Mouse (Mus musculus) regulatory T cell (primary cell): ENCODE results near the gene Snx32.

Source experiments
- in situ Hi-C: fragments of 300-600 bp; cut with MboI, MseI; formaldehyde crosslinking; loops from one replicate; pipeline ENCODE4 v1.15.1; 2025; ENCODE audit warnings: high pct_unique_total_duplicates

The Snx32 gene

DNA sequence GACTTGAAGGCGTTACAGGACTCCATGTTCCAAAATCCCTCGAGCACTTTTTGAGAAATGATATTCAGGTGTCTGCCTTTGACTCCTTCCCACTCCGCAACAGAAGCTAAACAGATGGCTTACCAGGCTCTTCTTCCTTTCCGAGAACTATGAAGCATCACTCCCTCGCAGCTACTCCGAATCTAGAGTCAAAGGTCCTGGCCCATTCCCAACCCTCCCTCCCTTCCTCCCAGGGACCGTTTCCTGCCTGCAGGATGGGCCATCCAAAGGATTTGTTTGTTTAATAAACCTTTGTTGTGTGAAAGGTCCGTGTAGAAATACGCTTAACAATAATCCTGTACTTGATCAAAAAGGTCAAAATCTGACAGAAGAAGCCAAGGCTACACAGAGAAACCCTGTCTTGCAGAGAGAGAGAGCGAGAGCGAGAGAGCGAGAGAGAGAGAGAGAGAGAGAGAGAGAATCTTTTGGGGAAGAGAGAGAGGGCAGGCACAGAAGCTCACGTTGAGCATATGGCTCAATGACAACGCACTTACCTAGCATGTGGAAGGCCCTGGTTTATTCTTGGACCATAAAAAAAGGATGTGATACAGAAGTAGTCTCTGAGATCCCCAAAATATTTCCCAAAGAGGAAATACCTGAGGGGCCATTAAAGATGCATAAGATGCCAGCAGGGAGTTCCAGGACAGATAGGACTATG, 52.4 kb downstream of the Snx32 start, which contains the start of gene Ccdc85b:
TSS of gene Ccdc85b (minus strand) at position 149 of the 697 bp plus-strand sequence.
- in situ Hi-C loops: no loop called here

DNA sequence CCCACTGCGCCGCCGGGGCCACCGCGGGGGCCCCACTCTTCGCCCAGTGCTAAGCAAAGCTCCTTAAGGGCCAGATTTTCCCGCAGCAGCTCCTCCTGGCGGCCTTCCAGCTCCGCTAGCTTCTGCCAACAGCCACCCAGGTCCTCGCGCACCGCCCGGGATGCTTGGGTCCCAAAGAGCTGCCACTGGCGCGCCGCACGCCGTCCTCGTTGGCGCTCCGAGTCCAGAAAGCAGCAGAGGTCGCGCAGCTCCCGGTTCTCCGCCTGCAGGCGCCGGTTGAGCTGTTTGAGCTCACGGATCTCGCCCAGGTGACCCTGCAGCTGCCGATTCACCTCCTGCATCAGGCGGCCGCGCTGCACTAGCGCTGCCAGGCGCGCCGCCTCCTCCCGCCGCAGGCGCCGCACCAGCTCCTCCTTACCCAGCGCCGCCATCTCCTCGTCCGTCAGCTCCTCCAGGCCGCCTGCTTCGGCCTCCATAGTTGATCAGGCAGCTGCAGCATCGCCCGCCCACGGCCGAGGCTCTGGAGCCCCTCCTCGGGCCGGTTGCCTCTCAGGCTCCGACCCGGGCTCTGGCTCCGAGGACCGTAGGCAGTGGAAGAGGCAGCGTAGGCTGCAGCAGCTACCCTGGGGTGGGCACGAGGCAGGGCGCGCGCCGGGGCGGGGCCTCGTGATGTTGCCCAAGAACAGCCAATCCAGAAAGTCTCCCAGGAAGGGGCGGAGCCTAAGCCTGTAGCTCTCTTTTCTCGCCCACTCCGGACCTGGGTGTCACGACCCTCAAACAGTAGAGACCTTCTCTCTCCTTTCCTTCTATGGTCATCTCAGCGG, 53.2 kb downstream of the Snx32 start:
- in situ Hi-C loops: no loop called here

DNA sequence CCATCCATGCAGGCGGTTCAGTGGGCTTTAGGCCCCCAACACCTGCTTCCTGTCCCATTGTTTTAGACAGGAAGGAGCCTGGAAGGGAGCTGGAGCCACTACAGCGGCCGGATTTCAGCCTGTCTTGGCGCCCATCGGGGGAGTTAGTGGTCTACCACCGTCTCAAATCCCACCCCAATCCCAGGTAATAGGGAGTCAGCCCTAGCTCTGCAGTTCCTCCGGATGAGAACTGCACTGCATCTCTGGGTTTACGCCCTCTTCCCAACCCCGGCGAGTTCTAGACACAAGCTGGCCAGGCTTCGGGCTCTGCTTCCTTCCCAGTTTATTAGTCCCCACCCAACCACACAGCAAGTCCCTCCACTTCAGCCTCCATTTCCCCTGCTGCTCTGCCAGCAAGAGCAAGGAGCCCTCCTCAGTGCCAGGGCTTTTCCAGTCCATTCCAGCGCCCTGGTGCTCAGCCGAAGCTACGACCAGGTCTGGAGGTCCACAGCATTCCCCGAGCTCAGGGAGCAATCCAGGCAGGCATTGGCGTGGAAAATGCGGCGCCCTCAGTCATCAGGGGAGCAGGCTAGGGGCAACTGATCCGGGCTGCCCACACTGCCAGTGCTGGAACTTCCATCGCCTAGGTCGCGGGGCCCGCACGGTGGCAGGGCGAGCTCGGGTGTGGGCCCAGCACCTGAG, 54.0 kb downstream of the Snx32 start:
- in situ Hi-C loops: no loop called here

DNA sequence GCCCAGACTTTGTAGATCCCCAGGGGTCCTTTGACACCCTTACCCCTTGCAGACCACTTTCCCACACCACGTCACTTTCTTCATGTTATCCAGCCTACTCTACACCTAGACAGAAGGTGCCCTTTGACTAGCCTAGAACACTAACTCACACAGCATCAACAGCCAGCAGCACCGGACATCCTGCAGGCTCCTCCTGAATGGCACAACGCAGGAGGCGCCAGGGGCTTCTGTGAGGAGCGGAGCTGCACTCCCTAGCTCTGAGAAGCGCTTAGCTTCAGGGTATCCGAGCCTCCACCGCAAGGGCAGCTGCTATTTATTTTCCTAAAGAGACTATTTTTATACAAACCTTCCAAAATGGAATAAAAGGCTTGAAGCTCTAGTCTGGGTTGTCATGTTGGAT, 54.8 kb downstream of the Snx32 start:
- in situ Hi-C loops: no loop called here

DNA sequence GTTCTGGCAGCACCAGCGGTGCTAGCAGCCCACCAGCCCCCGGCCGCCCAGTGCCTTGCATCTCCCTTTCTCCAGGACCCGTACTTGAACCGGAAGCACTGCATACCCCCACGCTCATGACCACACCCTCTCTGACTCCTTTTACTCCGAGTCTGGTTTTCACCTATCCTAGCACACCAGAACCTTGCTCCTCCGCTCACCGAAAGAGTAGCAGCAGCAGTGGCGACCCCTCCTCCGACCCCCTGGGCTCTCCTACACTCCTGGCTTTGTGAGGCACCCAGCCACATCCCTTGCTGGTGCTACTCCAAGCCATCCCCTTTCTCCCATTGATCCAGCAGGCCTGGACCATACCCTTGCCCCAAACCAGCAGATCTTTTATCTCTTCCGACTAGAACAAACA, 55.3 kb downstream of the Snx32 start:
- in situ Hi-C loops: no loop called here

DNA sequence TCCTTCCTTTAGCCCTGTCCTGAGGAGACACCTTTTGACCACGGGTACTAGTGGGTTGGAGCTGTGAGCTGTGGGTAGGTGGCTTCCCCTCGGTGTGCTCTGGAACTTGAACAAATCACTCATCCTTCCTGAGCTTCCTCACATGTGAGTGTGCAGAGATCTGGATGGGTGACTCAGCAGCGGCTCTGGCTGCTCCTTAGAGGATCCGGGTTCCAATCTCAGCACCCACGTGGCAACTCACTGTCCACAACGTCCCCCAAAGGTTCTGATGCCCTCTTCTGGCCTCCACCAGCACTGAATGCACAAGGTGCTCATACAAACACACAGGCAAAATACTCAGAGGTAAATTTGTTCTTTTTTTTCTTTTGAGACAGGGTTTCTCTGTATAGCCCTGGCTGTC, 58.6 kb downstream of the Snx32 start:
- in situ Hi-C loops: no loop called here

DNA sequence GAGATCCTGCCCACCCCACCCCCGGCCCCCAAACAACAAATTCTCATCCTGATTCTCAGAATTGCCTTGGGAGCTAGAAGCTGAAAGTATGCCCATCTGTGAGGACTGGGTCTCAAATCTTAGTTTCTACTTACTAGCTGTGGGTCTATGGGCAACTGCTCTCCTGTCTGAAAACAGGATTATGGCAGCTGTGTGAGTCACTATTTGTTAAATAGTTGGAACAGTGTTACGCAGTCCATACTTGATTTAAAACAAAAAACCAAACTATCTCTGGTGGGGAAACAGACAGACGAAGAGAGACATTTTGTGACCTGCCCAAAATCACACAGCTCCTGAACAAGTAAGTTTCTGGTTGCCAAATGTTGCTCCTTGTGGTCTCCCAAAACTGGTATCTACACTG, 60.7 kb downstream of the Snx32 start:
- in situ Hi-C loops: no loop called here

DNA sequence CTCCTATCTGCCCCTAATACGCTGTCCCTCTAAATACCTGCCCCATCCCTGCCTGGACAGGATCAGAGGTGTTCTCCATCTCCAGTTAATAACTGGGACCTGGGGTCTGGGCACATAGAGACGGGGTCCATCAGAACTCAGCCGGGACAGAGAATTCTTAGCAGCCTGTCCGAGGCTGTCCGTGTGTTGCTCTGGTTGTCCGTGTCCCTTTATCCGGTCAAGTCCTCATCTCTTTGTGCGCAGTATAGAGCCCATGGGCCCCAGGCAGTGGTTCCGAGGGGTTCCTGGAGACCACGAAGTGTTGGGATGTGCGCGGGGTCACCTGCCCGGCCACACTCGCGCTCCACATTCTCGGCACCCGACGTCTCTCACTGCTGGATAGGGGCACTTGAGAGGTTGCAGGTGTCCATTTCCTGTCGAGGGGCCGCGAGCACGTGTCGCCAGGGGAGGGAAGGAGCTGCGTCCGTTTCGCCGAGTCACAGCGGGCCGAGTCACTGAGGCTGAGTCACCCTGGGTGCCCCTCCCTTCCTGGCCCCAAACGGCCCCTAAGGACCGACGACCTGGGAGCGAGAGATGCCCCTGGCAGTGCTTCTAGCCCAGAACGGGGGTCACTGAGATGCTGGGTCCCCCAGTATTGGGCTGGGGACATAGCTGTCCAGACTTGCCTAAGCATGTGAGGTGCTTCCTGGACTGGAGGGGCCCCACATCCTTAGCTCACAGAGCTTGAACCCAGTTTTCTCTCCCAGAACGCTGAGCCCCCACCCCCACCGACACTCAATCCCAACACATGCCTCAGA, 61.8 kb downstream of the Snx32 start:
- in situ Hi-C loops: no loop called here

DNA sequence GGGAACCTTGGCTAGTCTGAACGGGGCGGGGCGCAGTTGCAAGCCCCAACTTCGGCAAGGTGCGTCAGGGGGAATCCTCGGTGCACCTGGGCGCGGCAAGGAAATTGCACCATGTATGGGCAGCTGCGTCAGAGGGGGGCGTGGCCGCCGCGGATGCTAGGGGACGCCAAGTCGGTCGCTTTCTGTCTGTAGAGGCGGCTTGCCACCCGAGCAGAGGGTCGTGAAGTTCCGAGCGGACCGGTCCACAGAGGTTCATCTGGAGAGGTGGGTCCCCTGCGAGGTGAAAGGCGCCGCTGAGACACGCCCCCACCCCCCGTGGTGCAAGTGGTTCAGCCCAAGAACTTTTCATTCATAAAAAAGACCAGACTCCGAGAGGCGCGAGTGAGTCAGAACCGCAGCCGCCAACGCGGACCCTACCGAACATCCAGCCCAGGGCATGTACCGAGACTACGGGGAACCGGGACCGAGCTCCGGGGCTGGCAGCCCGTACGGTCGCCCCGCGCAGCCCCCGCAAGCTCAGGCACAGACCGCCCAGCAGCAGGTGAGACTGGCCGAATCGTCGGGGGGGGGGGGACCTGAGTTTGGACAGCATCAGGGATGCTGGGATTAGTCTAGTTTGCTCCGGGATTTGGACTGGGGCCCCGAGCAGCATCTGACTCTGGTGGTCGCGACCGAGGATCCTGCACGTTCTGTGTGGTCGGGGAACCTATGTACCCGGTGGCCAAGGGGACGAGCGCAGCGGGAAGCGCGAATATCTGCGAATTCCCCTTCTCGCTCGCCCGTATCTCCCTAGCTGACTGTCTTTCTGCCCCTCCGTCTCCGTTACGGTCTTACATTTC, 62.6 kb downstream of the Snx32 start, which contains the start of gene Fosl1:
TSS of gene Fosl1 (plus strand) at position 33 of the 839 bp plus-strand sequence.
- in situ Hi-C loops: no loop called here

DNA sequence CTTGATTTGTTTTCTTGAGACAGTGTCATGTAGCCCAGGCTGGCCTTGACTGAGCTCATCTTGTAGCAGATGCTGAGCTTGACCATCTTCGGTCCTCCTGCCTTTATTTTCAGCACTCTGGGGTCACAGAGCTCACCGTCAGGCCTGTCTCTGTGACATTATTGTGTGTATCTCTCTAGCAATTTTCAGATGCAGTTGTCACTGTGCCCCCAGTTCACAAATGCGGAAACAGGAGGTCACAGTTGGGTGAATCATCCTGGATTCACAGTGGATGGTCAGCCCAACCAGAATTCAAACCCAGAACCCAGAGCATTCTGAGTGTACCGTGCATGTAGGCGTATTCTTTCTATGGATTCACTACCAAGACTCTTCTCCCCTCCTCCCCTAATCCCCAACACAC, 64.6 kb downstream of the Snx32 start:
- in situ Hi-C loops: no loop called here

DNA sequence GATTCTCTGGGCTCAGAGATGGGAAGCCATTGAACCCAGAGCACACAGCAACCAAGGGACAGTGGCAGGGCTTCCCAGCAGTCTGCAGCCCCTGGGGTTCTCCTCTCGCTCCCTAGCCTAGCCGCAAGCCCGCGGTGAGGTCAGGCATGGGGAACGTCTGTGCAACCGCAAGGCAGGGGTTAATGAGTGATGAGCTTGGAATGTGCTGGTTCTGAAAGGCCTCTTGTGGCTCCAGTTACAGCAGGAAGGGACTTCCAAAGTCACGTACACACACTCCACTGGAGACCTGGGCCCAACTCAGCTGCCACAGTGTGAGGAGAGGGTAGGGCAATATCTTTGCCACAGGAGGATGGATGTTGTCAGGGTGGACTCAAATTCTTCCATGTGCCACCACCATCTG, 65.4 kb downstream of the Snx32 start:
- in situ Hi-C loops: no loop called here

DNA sequence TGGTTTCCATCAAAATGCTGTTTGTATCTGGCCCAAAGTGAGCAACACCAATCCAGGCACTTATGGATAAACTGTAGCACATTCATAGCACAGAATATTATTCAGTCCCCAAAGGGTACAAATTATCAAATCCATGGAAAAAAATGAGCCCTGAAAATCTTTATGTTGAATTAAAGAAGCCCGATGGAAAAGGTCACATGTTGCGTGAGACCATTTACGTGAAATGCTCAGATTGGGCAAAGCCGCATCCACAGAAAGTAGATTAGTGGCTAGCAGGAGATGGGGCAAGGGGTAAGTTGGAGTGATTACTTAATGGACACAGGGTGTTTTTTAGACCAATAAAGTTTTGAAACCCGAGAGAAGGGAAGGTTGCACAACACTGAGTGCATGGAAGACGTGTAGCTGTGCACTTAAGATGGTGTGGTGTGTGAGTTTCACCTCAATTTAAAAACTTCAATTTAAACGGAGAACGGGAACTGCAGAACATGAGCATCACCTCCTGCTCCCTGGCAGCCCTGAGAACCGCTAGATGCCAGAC, 65.9 kb downstream of the Snx32 start:
- in situ Hi-C loops: no loop called here
